Comparison of ENCODE assay signal across 10 mouse cellular contexts in genomic region chr5:113208048-113208447, GRCm38 (mm10). TPM values are rescaled to one million over a fixed set of nuclear protein-coding genes. Genes with fewer than 3 reads are reported as not detected.
DNase-seq lines count a peak whose midpoint lies in the region; ATAC-seq and TF ChIP-seq lines count a peak whose summit lies in the region.
"Had no signal": no experiment of that assay in that cellular context is flagged by ENCODE, and none has a peak within 500 bp of the region (broad histone marks: within the 10 kb centered on the region; RNA-seq: fewer than 3 reads in every experiment).

No protein-coding gene starts in this region.

- DNase-seq in adrenal gland, adult 2 months: peak; percentile 46
- DNase-seq in adrenal gland, postnatal 4 days (ENCODE audit: low spot score in 2 of 2): no peak
- peak; percentile 50 for DNase-seq in 416B (ENCODE audit: low read depth)
- peak; percentile 41 for DNase-seq in lung, adult 2 months
- DNase-seq in embryo, embryonic 10 days (ENCODE audit: low spot score): no peak
- DNase-seq in retina, embryonic 14.5 days (ENCODE audit: low spot score): no peak

- no peak for ATAC-seq in heart, embryonic 16.5 days (replicated peaks; ENCODE audit: extremely low read depth, insufficient read depth, low FRiP score)
- ATAC-seq in forebrain, embryonic 16.5 days: no peak

- TF ChIP-seq CTCF in lung, adult 2 months (IDR thresholded peaks at IDR 0.05; ENCODE audit: insufficient read depth, low read length): no peak

- no peaks in the 10 kb centered on the region for H3K36me3 ChIP-seq in heart, embryonic 16.5 days (ENCODE audit: control insufficient read depth, insufficient read depth)
- H3K36me3 ChIP-seq in forebrain, embryonic 16.5 days (ENCODE audit: control insufficient read depth, insufficient read depth): no peaks in the 10 kb centered on the region
- H3K36me3 ChIP-seq: neural tube, embryonic 12.5 days had no signal

- H3K27ac ChIP-seq in heart, embryonic 16.5 days (ENCODE audit: low read length): peak overlapping the region; percentile 85
- no peak overlapping the region for H3K27ac ChIP-seq in forebrain, embryonic 16.5 days (ENCODE audit: low read length)
- H3K27ac ChIP-seq: neural tube, embryonic 12.5 days had no signal

- TF ChIP-seq POLR2A in lung, adult 2 months (IDR thresholded peaks at IDR 0.05; ENCODE audit: borderline replicate concordance, extremely low read depth, low read depth, low read length): no peak

- WGBS in heart, embryonic 16.5 days: 32% methylated on average over 4 of the region's 4 CpGs
- WGBS in lung, adult 2 months: 16% methylated on average over 4 of the region's 4 CpGs
- WGBS in forebrain, embryonic 16.5 days: 78% methylated on average over 4 of the region's 4 CpGs

- 0 out of 2 replicates have a peak, but pooled peaks cover 5% of the 10 kb centered on the region for H3K4me1 ChIP-seq in heart, embryonic 16.5 days (ENCODE audit: control insufficient read depth, insufficient read depth, low read length)
- peaks cover 35% of the 10 kb centered on the region for H3K4me1 ChIP-seq in lung, adult 2 months (ENCODE audit: control insufficient read depth, insufficient read depth, low read length)
- H3K4me1 ChIP-seq in forebrain, embryonic 16.5 days (replicated peaks; ENCODE audit: control insufficient read depth, insufficient read depth, low read length): peaks cover 17% of the 10 kb centered on the region

- no peak overlapping the region for H3K4me3 ChIP-seq in heart, embryonic 16.5 days (ENCODE audit: low read length)
- H3K4me3 ChIP-seq in lung, adult 2 months (replicated peaks; ENCODE audit: extremely low read depth, low read depth, low read length): no peak overlapping the region
- no peak overlapping the region for H3K4me3 ChIP-seq in forebrain, embryonic 16.5 days (replicated peaks; ENCODE audit: low read length)
- H3K4me3 ChIP-seq: neural tube, embryonic 12.5 days had no signal

- no peak overlapping the region for H3K9ac ChIP-seq in heart, embryonic 16.5 days (ENCODE audit: low read length)
- no peak overlapping the region for H3K9ac ChIP-seq in forebrain, embryonic 16.5 days (replicated peaks; ENCODE audit: low read depth, low read length)
- H3K9ac ChIP-seq: neural tube, embryonic 12.5 days had no signal

- no peak overlapping the region for H3K4me2 ChIP-seq in heart, embryonic 16.5 days (ENCODE audit: low read depth, low read length)
- no peak overlapping the region for H3K4me2 ChIP-seq in forebrain, embryonic 16.5 days (ENCODE audit: low read length)
- H3K4me2 ChIP-seq: neural tube, embryonic 12.5 days had no signal

- H3K9me3 ChIP-seq in heart, embryonic 16.5 days (replicated peaks; ENCODE audit: control insufficient read depth, low read length): peaks cover 4% of the 10 kb centered on the region; the same call in 1 of the 2 replicates
- H3K9me3 ChIP-seq in forebrain, embryonic 16.5 days (ENCODE audit: control insufficient read depth, low read length): no peaks in the 10 kb centered on the region
- H3K9me3 ChIP-seq: neural tube, embryonic 12.5 days had no signal

- H3K27me3 ChIP-seq in heart, embryonic 16.5 days (ENCODE audit: control insufficient read depth, insufficient read depth, low read length): no peaks in the 10 kb centered on the region
- no peaks in the 10 kb centered on the region for H3K27me3 ChIP-seq in forebrain, embryonic 16.5 days (replicated peaks; ENCODE audit: control insufficient read depth, insufficient read depth, low read length)
- H3K27me3 ChIP-seq: neural tube, embryonic 12.5 days had no signal

RNA-seq across cellular contexts. Expression of gene 2900026A02Rik, which starts 13.0 kb away (rescaled TPM):
- total RNA-seq in adrenal gland, adult 2 months (2021): 10 to 100 TPM; 11.5 to 17.8 TPM
- polyA plus RNA-seq in adrenal gland, adult 2 months (2012; rRNA removed): 11.0 and 12.4 TPM in 2 replicates
- 10 to 100 TPM; 21.2 to 23.3 TPM for total RNA-seq in adrenal gland, postnatal 4 days (2021)
- 14.9 and 16.4 TPM in 2 replicates for polyA plus RNA-seq in heart, embryonic 16.5 days (2015; fragmentation: Nextera tagmentation; extraction: Ambion mirVana)
- polyA plus RNA-seq in lung, adult 2 months (2012; rRNA removed): 29.0 and 32.0 TPM in 2 replicates
- 4.6 and 5.0 TPM in 2 replicates for polyA plus RNA-seq in forebrain, embryonic 16.5 days (2015; fragmentation: Nextera tagmentation; extraction: Ambion mirVana)

RNA-seq across cellular contexts. Expression of gene Tmem211, which starts 18.7 kb away (rescaled TPM):
- total RNA-seq in adrenal gland, adult 2 months (2021): not detected
- not detected in 2 replicates for polyA plus RNA-seq in adrenal gland, adult 2 months (2012; rRNA removed)
- total RNA-seq in adrenal gland, postnatal 4 days (2021): not detected
- not detected in 2 replicates for polyA plus RNA-seq in heart, embryonic 16.5 days (2015; fragmentation: Nextera tagmentation; extraction: Ambion mirVana)
- polyA plus RNA-seq in lung, adult 2 months (2012; rRNA removed): 0.08 TPM in 1 of 2 replicates, not detected in the other
- polyA plus RNA-seq in forebrain, embryonic 16.5 days (2015; fragmentation: Nextera tagmentation; extraction: Ambion mirVana): not detected in 2 replicates
- polyA plus RNA-seq: intestine, embryonic 14.5 days; neural tube, embryonic 12.5 days had no signal

Comparison
In these comparisons a context has a peak if more than half of its experiments do, and no peak if none do; other contexts are left out.
1. DNase-seq: peak in adrenal gland, adult 2 months (single experiment), 416B (single experiment) and lung, adult 2 months (single experiment); none in adrenal gland, postnatal 4 days (0 of 2), embryo, embryonic 10 days (single experiment) and retina, embryonic 14.5 days (single experiment).